In genomic region chr4:138724354-138725126, GRCm38 (mm10) we compare ENCODE assay signal across 8 mouse cellular contexts. TPM values are rescaled to one million over a fixed set of nuclear protein-coding genes. Genes with fewer than 3 reads are reported as not detected.
DNase-seq lines count a peak whose midpoint lies in the region; ATAC-seq lines count a peak whose summit lies in the region.

TSS of gene Pla2g2c (plus strand) at chr4:138724792.

- peaks cover 23% of the 10 kb centered on the region in 2 experiments for H3K4me1 ChIP-seq in heart, embryonic 14.5 days (ENCODE audit: control insufficient read depth in 2 of 2, insufficient read depth in 2 of 2, low read length in 2 of 2)
- peaks cover 24% of the 10 kb centered on the region for H3K4me1 ChIP-seq in forebrain, embryonic 12.5 days
- peaks cover 25% of the 10 kb centered on the region for H3K4me1 ChIP-seq in limb, embryonic 13.5 days

- no peak for ATAC-seq in heart, embryonic 14.5 days (ENCODE audit: insufficient number of reproducible peaks, insufficient read depth, low FRiP score, low read depth)
- ATAC-seq in forebrain, embryonic 12.5 days (ENCODE audit: low FRiP score): no peak
- ATAC-seq in limb, embryonic 13.5 days (ENCODE audit: low FRiP score, low read depth): no peak

- no peaks in the 10 kb centered on the region for H3K36me3 ChIP-seq in heart, embryonic 14.5 days (ENCODE audit: control insufficient read depth, insufficient read depth, low read length)
- no peaks in the 10 kb centered on the region for H3K36me3 ChIP-seq in forebrain, embryonic 12.5 days (replicated peaks)
- no peaks in the 10 kb centered on the region for H3K36me3 ChIP-seq in limb, embryonic 13.5 days

- peak within 1 kb of the TSS; percentile 22; the same call in 1 of the 2 replicates for H3K9ac ChIP-seq in heart, embryonic 14.5 days (ENCODE audit: low read length)
- H3K9ac ChIP-seq in forebrain, embryonic 12.5 days: peak within 1 kb of the TSS; percentile 25; the same call in 1 of the 2 replicates
- peak within 1 kb of the TSS; percentile 46 for H3K9ac ChIP-seq in limb, embryonic 13.5 days

- H3K4me3 ChIP-seq in heart, embryonic 14.5 days (ENCODE audit: control insufficient read depth in 1 of 2, insufficient read depth in 1 of 2, low read depth in 1 of 2, low read length in 2 of 2): peak within 1 kb of the TSS; percentile 16 to 20; a peak in 3 of 4 replicates
- H3K4me3 ChIP-seq in forebrain, embryonic 12.5 days (replicated peaks): peak within 1 kb of the TSS; percentile 23
- peak within 1 kb of the TSS; percentile 36 for H3K4me3 ChIP-seq in limb, embryonic 13.5 days

- H3K27ac ChIP-seq in heart, embryonic 14.5 days (replicated peaks in 1 of 2; ENCODE audit: control insufficient read depth in 1 of 2, insufficient read depth in 1 of 2, low read depth in 2 of 2, low read length in 2 of 2): peak within 1 kb of the TSS; percentile 40 to 67
- no peak within 1 kb of the TSS for H3K27ac ChIP-seq in forebrain, embryonic 12.5 days
- no peak within 1 kb of the TSS for H3K27ac ChIP-seq in limb, embryonic 13.5 days

- H3K27me3 ChIP-seq in heart, embryonic 14.5 days (ENCODE audit: control insufficient read depth, insufficient read depth, low read length): no peaks in the 10 kb centered on the region
- H3K27me3 ChIP-seq in forebrain, embryonic 12.5 days: peaks cover 23% of the 10 kb centered on the region
- no peaks in the 10 kb centered on the region for H3K27me3 ChIP-seq in limb, embryonic 13.5 days

- DNase-seq in heart, adult 11 months: no peak
- peak; percentile 83 for DNase-seq in 416B (ENCODE audit: low read depth)
- peak; percentile 90 for DNase-seq in telencephalon, adult 2 months (ENCODE audit: low read depth, low spot score)
- DNase-seq in yolk sac, embryonic 10.5 days (ENCODE audit: low spot score): no peak
- no peak for DNase-seq in spleen, postnatal 14 days (ENCODE audit: low spot score in 2 of 2)

- peak within 1 kb of the TSS; percentile 59 for H3K4me2 ChIP-seq in heart, embryonic 14.5 days (ENCODE audit: low read length)
- peak within 1 kb of the TSS; percentile 54 for H3K4me2 ChIP-seq in forebrain, embryonic 12.5 days
- peak within 1 kb of the TSS; percentile 66 for H3K4me2 ChIP-seq in limb, embryonic 13.5 days (replicated peaks)

- H3K9me3 ChIP-seq in heart, embryonic 14.5 days (ENCODE audit: control insufficient read depth, low read length): no peaks in the 10 kb centered on the region
- no peaks in the 10 kb centered on the region for H3K9me3 ChIP-seq in forebrain, embryonic 12.5 days
- H3K9me3 ChIP-seq in limb, embryonic 13.5 days: no peaks in the 10 kb centered on the region

- 42% methylated on average over 18 of the region's 18 CpGs for WGBS in heart, embryonic 14.5 days
- 51% methylated on average over 18 of the region's 18 CpGs for WGBS in forebrain, embryonic 12.5 days
- WGBS in limb, embryonic 13.5 days: 42% methylated on average over 18 of the region's 18 CpGs

RNA-seq across cellular contexts. Expression of gene Pla2g2c, which starts in this region (rescaled TPM):
- 0.27 and 0.28 TPM in 2 replicates for polyA plus RNA-seq in heart, embryonic 14.5 days (2014; fragmentation: Nextera tagmentation; extraction: Ambion mirVana)
- 0.18 and 0.26 TPM in 2 replicates for polyA plus RNA-seq in forebrain, embryonic 12.5 days (2016; fragmentation: Nextera tagmentation; extraction: Ambion mirVana)
- polyA plus RNA-seq in limb, embryonic 13.5 days (2015; fragmentation: Nextera tagmentation; extraction: Ambion mirVana): 0.19 and 0.33 TPM in 2 replicates

Comparison
In these comparisons a context has a peak if more than half of its experiments do, and no peak if none do; other contexts are left out.
1. H3K27ac ChIP-seq: peak in heart, embryonic 14.5 days (2 of 2); none in forebrain, embryonic 12.5 days (single experiment) and limb, embryonic 13.5 days (single experiment).
2. DNase-seq: peak in 416B (single experiment) and telencephalon, adult 2 months (single experiment); none in heart, adult 11 months (single experiment), yolk sac, embryonic 10.5 days (single experiment) and spleen, postnatal 14 days (0 of 2).
3. Peak in every context shown above with its lines, with median percentiles within 50 percentile points of each other: H3K4me2 ChIP-seq, H3K4me3 ChIP-seq and H3K9ac ChIP-seq.